Mouse (Mus musculus) cerebellum, adult 9-10 months (tissue): ENCODE results near the gene Ppat.
A peak's percentile ranks its signal among the peaks of the same experiment; 100 is the strongest.
"Not testable (repeated sequence)": the region's sequence is repeated elsewhere in the genome, so short reads cannot be mapped to it uniquely, and the experiment has no call there.

ENCODE experiments used
- DNase-seq: peaks from one replicate; pipeline ENCODE4 v3.0.0; 2022

The Ppat gene

DNA sequence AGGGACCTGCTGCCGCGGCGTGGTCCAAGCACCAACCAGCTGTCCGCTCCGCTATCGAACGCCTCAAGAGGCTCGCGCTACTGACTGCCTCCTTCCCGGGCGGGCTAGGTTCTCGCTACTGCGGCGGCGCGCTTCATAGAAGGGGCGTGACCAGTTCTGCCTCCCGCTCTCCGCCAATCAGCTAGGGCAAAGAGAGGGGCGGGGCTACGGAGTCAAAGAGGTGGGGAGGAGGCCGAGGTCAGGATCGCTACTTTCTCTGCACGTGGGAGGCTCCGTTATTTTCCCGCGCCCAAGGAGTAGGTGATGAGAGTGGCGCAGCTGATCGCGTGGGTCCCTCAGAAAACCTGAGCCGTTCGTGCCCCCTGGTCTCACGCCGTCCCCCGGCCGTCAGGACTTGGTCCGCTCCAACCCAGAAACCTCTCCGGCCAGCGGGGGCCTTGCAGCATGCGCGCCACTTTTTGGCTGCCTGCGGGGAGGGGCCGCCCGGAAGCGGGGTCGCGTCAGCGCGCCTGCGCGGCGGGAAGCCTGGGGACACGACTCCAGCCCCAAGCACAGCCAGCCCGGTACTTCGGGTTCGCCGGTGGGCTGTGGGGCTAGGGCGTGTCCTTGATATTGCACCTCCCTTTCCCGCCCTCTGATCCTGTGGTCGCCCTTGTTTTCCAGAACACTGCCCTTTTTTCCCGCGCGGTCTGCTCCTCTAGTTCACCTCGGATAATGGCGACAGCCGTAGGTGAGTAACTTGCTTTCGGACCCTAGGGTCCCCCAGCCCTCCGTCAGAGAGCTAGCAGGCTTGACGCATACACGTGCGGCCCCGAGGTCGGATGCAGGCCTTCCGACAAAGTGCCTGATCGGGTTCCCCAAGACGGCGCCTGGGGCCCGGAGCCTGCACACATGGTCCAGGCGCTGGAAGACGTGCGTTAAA, at the start of gene Ppat, which contains the start of gene Paics:
TSS of gene Ppat (minus strand) at position 473 of the 922 bp plus-strand sequence.
TSS of gene Paics (plus strand) at position 202 of the 922 bp plus-strand sequence.
- peak; percentile 98 for DNase-seq

DNA sequence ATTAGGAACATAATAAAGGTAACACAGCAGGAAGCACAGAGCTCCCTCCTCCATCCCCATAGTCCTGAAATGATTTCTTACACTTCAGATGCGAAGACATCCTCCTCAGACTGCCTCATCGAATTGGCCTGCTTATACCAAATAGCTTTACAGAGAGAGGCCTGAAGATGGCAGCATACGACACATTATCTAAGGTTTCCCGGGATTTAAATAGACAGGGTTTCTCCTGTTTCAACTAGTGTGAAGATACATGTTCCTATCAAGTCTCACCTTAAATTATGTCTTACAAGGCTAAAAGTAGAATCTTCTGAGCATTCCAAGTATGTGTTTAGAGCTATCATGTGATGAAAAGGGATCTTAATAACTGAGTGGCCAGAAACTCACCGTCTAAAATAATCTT, 47.0 kb upstream of the Ppat start:
- peak; percentile 19 for DNase-seq

DNA sequence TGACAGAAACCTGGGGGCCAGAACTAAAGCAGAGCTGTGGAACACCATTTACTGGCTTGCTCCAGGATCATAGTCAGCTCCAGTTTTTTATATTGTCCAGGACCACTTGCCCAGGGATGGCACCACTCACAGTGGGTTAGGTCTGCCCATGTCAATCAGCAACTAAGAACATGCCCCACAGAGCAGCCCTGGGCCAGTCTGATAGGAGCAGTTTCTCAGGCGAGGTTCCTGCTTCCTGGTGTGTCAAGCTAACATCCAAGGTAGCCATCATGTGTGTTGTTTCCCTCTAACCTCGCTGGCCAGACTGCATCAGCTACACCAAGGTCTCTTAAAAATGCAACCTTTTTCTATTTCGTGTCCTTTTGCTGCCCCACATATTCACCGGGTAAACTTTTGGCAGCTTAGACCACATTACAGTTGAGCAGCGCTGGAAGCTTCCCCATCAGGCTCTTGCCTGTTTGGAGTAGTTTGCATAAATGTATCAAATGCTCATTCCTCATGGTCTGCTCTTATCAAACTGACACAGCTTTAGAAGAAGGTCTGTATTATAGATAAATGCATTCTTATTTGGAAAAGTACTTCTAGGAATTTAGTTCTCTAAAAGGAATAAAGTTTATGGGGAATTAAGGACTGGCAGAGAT, 41.9 kb upstream of the Ppat start:
- DNase-seq = no peak

DNA sequence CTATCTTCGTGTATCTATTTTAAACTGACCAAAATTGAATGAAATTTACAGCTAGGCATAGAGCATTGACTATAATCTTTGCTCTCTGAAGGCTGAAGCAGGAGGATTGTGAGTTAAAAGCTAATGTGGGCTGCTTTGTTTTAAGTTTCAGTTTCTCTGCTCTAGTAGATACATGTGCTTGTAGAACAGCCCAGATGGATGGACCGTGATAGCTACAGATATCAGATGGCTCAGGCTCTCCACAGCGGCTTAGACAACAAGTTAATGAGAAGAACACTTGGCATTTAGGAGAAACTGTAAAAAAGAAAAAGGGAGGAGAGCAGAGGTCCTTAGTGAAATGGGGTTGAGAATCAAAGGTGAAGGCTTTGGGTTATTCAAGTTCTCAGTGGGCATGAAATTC, 39.4 kb upstream of the Ppat start:
- DNase-seq = no peak

DNA sequence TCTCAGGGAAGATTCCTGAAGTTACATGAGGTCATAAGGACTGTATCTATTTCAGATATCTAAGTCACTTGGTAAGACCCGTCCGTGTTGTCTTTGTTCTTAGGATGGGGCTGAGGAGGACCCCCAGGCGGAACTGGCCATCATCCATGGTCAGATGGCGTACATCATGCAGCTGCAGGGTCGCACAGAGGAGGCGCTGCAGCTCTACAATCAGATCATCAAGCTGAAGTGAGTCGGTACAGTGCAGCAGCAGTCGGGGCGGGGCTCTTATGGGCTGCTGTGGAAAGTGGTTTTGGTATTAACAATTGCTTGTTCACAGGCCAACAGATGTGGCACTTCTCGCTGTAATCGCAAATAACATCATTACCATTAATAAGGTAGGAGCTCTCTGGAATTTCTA, 32.6 kb upstream of the Ppat start:
- DNase-seq = no peak

DNA sequence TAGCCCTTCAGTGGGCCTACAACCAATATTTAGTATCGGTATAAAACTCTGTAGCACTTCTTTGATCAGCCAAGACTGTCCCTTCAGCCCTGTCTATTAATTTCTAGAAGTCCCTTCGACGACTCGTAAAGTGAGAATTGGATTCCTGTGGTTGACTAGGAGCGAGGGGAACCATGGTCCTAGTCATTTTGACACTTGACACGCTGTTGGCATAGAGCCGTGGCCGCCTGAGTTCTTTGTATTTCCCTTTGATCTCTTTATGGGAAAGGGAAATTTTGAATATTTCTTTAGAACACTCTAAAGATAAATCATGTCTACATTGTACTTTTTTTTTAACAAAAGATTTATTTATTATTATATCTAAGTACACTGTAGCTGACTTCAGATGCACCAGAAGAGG, 24.4 kb upstream of the Ppat start:
- DNase-seq = no peak

DNA sequence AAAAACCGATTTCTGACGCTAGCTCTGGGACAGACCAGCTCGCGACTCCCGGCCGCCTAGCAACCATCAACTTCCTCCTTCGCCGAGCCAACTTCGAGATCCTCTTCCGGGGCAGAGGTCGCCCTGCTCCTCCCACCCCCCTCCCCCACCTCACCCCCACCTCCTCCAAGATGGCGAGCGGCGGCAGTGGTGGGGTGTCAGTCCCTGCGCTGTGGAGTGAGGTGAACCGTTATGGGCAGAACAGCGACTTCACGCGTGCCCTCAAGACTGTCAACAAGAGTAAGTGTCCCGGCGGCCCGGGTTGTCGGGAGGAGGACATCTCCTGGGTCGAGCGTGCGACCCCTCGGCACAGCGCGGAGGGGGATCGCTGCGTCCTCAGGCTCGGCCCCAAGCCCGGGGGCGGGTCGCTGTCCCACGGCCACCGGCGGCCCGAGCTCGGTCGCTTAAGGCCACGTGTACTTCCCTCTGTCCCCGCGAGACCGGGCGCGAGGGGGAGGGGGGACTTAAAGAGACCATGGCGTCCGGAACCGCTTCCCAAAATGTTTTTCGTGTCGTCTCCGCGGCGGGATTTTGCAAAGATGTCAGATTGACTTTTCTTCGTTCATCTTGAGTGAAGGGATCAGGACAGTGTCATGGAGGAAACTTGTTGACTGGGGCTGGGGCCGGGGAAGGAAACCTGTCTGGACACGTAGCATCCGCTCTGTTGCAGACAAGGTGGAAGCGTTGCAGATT, 23.3 kb upstream of the Ppat start, which contains the start of gene Srp72:
TSS of gene Srp72 (plus strand) at position 130 of the 732 bp plus-strand sequence.
- peak; percentile 80 for DNase-seq

DNA sequence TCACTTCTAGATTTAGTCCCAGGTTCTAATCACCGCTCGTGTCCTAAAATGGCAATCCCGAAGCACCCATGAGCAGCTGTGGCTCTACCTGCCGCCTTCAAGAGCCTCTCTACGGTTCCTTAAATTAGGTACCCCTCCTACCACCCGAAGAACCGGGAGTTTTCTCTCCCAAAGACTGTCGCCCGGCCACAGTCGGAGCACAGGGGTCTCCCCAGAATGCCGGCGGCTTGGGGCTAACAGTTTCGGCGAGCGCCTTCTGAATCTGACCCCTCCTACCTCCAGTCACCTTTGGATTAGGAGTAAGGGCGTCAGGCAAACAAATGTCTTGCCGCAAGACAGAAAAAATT, 22.8 kb upstream of the Ppat start:
- DNase-seq = no peak

DNA sequence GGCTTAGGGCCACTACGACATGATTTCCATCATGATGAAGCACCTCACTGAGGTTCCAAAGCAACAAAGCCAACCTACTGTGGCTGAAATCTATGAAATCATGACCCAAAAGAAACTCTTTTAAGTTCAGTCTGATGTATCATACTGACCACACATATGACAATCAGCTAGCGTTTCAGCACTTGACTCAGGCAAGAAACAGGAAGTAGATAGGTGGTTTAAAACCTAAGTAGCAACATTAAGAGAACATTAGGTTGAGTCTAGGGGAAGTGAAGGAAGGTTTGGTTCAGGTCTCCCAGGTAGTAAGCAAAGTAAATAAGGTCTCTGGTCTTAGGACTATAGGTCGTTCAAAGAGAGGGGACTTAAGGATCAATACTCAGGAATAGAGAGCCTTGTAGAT, 22.1 kb upstream of the Ppat start:
- DNase-seq = no peak

DNA sequence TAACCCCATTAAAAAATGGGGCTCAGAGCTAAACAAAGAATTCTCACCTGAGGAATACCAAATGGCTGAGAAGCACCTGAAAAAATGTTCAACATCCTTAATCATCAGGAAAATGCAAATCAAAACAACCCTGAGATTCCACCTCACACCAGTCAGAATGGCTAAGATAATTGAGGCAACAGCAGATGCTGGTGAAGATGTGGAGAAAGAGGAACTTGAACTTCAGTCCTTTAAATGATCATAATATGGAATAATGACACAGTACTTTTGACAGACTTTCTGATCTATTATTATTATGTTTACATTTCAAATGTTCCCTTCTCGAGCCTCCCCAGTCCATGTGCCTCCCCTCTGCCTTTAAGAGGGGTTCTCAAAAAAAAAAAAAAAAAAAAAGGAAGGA, 19.7 kb upstream of the Ppat start:
- DNase-seq = not testable (repeated sequence)

DNA sequence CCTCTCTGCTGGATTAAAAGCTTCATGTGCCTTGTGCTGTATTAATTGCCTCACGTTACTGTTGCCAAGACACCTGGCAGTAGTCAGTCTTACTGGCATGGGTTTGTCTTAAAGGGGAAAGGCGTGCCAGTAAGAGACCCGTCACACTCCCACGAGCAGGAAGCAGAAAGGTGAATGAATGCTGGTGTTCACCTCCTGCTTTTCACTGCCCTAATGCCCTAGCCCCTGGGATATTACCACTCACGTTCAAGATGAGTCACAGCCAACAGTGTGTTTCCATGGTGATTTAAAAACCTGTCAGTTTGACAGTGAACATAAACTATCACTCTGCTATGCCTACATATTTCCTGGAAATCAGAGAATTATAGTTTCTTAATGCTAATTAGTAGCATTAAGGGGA, 17.9 kb upstream of the Ppat start:
- no peak for DNase-seq

DNA sequence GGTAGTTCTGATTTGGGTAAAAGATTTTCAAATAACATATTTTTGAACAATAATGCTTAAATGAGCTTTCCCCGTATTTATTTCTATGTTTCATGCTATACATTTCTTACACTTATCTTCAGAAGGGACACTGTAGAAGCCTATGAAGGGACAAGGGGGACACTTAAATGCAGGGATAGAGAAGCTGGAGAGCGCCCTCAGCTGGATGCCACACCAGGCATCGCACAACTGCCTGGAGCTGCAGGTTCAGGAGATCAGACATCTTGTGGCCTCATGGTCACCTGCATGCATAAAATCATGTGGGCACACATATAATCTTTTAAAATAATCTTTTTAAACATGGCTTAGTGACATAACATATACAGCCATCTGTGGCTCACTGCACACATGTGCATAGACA, 13.3 kb upstream of the Ppat start:
- DNase-seq = no peak

DNA sequence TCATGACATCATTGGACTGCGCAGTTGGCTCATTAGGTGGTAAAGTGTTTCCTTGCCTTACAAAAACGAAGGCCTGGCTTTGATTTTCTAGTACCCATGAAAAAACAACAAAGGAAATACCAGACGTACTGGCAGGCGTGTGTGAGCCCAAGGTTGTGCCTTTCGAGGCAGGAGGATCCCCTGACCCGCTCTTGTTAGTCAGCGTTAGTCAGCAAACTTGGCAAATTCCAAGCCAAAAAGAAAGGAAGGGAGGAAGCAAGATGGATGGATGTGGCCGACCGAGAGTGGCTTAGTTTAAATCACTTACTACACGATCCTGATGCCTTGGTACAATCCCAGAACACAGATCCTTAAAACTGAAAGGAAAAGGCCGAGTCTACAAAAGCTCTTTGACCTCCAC, 11.2 kb upstream of the Ppat start:
- no peak for DNase-seq

DNA sequence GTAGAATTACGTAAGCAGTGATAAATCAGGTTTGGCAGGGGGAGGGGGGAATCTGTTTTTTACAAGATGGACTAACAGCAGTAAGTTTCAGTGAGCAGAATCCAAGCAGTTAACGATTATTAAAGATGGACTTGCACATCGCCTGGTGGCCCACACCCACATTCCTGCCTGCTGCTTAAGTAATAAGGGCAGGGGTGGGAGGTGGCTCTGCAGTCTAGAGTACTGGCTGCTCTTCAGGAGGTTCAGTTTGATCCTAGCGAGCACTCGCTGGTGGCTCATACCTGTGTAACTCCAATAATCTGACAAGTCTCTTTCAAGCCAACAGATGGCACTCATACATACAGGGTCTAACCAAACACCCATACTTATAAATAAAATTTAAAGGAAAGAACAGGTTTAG, 8.2 kb upstream of the Ppat start:
- no peak for DNase-seq

DNA sequence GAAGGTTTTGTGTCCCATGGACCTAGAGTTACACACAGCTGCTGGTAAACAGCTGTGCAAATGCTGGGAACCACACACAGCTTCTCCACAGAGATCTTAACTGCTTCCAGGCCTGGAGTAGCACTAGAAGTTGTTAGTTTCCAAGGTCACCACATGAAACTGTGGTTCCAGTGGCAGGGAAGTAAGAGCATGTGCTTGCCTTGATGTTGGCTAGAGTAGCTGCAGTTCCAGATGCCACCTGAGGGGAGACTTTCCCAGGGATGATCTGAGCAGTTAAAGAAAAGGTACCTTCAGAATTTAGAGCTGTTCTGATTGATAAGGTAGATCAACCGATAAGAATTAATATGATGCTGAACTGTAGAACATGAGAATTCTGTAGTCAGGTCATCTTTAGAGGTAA, 6.6 kb upstream of the Ppat start:
- DNase-seq = no peak

DNA sequence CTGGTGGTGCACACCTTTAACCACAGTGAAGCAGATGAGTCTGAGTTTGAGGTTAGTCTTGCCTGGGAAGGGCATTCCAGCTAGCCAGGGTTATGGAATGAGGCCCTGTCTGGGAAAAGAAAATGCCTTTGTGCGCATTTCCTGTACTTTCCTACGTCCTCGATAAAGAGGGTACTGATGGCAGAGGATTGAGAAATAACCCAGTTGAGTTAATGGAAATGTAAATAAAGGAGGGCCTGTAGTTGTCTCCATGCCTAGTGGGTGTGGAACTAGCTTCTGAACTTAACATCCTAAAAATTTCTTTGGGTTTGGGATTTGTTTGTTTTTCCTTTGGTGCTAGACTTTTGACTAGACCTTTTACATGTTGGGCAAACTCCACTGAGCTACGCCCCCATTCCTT, 4.1 kb upstream of the Ppat start:
- no peak for DNase-seq

DNA sequence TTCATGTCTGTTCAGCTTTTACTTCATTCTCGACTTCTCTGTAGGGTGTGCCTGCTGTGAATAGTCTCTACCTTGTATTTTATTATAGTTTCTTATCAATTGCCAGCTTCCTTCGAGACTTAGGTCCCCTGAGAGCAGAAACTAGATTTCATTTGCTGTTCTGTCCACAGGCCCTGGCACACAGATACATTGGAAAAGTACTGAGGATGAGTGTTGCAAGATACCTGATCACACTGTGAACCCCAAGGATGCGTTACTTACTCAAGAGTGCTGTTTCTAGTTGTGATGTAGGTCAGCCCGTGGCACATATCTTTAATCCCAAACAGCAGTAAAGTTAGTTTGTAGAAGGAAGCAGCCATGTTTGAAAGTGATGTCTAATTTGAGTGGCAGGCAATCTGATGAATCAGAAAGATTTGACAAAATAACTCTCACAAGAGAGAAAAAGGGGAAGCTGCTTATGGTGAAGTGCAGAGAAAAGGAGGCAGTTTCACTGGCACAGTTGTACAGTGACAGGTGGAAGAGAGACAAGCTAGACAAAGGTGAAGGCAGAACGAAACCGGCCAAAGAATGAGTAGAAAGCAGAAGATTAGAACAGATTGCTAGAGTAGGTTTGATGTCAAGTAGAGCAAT, 3.0 kb upstream of the Ppat start:
- no peak for DNase-seq

DNA sequence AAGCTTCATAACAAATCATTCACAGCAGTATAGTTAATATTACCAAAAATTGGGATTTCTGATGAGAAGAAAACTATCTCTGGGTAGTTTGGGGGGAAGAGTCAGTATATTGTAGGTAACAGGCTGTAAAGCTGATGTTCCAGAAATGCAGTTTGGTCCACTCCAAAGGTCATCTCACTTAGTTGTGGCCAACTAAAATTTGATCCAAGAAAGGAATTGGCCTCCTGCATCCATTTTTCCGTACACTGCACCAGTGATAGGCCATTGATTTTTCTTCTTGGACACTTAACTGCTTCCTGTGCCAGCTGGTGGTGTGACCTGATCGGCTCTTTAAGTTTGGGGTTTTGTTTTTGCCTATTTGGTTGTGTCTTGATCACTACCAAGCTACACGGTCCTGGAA, 2.4 kb upstream of the Ppat start:
- no peak for DNase-seq

DNA sequence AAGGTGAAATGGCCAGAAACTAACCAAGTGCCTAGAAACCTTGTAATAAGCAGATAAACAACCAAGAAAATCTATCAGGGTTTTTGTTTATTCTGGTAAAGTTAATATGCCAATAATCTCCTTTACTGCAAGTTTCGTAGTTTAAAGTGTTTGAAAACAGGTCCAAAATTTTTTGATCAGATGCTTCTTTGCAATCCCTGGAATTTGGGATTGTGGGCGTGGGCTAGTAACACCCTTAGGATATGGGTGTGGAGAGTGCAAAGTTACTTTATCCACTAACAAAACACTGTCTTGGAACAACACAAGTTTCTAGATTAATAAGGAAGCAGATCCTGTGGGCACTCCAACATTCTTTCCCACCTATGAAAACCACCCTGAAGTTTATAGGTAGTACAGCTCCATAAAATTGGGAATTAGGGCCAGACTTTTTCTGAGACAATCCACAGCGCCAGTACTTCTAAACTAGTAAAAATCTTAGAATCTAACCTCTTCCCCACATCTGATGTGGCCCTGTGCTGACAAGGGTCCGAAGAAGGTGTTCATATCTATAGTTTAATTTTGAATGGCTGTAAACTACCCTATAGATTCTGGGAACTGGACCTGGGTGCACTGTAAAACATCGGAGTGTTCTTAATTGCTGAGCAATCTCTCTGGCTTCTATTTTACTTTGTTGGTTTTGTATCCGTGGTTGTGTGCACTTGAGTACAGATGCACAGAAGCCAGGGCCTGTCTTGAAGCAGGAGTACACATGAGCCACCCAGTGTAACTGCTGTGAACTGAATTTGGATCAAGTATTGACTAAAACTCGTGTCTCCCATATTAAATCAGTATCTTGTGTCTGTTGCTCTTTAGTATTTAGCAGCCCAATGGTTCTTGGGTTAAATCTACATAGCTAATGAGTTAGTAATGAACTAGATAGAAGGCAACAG, 998 bp upstream of the Ppat start:
- DNase-seq = no peak

DNA sequence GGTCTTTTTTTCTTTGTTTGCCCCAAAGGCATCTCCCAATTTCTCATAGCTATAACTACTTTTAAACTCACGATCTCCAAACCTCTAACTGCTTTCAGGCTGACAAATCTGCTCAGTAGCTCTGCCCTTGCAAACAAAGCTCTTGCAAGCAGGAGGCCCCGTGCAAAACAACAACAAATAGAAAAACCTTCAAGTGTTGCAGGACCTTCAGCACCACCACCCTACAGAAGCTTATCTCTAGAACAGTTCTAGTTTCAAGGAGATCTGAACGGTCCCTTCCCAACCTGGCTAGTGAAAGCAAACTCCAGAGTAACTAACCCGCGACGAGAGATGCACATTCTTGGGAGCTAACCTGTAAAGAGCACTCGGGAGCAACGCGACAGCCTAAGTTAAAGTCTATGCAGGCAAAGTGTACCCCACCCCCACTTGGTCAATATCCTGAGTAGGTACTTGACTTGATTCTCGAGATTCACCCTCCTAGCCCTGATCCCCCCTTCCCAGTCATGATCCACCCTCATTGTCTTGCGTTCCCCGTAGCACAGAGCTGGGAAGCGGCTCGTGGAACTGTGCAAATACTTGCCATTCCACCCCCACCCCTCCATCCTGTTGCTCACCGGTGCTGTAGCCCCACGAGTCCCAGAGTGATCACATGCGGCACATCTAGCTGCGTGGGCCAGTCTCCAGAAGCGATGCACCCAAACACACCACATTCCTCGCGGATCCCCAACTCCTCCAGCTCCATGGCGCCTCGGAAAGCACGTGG, 854 bp downstream of the Ppat start:
- no peak for DNase-seq

DNA sequence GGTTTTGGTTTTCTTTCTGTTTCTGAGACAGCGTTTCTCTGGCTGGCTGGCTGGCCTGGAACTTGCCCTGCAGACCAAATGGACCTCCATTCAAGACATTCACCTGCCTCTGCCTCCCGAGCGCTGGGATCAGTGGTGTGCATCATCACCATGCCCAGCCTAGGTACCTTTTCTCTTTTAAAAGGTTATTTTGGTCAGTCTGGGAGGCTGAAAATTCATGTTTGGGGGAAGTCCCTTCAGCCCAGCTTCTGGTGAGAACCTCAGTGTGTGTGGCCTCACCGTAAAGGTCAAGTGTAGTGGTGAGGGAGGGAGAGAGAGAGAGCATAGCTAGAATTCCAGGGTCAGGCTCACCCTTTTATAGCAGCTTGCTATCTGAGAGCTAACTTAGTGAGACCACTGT, 3.6 kb downstream of the Ppat start:
- DNase-seq = no peak
